Mouse (Mus musculus) layer of hippocampus, adult 9-11 months (tissue): Measurements from ENCODE around the gene Sod1.
A peak's percentile ranks its signal among the peaks of the same experiment; 100 is the strongest.

Experiments
- DNase-seq: peaks from one replicate; pipeline ENCODE4 v3.0.0; 2022

Gene Sod1

DNA sequence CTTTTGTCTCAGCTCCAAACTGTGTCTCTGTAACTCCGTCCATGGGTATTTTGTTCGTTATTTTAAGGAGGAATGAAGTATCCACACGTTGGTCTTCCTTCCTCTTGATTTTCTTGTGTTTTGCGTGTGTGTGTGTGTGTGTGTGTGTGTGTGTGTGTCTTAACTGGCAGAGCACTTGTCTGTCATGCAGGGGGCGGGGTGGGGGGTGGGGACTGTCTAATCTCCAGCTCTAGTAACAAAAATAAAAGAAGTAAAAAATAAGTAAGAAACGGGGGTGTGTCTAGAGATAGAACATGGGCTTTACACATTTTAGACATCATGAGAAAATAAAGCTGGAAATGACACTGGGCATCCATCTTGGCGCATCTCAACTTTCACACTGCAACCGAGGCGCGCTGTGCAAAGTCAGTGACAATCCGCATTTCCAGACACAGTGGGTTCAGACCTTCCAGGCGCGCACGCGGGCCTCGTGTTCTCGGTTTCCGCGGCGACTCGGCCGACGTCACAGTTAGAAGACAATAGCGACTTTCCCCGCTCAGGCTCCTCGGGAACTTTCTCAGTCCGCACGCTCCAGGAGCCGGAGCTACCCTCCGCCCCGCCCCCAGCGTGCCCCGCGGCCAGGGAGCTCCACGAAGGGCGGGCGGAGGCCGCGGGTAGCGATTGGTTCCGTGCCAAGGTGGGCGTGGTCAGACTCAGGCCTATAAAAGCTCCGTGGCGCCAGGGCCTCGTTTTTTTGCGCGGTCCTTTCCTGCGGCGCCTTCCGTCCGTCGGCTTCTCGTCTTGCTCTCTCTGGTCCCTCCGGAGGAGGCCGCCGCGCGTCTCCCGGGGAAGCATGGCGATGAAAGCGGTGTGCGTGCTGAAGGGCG is at the start of gene Sod1:
TSS of gene Sod1 (plus strand) at position 729 of the 866 bp plus-strand sequence.
- peak; percentile 90 for DNase-seq

DNA sequence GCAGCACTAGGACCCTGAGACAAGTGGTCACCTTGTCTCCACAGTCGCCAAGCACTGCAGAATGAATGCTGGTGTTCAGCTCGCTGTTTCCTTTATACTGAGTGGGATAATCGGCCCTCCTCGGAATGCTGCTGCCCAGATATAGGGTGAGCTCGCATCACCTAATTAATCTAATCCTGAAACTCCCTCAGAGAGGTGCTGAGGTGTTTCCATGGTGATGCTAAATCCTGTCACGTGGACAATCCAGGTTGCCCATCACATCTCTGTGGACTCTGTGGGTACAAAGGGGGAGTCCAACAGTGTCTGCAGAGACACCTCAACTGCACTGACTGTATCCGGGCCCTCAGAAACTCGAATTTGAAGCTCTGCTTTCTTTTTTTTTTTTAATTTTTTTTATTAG is 49.1 kb upstream of the Sod1 start:
- DNase-seq: no peak

- DNase-seq: peak; percentile 79
Measured at GRCm38 (mm10) chr16:90176472-90176871, 44.1 kb upstream of the Sod1 start.

DNA sequence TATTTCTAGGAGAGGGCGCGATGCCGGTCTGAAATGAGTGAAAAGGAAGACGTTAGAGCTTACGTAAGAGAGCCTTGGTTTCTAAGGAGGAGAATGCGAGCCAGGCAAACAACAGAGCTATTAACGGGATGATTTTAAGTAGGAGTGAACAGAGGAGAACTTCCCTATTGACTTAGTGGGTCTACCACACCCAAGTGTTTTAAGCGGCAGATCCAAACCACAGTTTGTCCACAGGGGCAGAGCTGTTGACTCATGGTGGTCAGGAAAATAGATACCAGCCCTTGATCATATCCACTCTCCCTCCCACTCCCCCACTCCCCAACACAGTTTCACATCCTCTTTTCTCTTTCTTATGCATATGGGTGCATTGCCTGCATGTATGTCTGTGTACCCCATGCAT is 43.1 kb upstream of the Sod1 start:
- no peak for DNase-seq

DNA sequence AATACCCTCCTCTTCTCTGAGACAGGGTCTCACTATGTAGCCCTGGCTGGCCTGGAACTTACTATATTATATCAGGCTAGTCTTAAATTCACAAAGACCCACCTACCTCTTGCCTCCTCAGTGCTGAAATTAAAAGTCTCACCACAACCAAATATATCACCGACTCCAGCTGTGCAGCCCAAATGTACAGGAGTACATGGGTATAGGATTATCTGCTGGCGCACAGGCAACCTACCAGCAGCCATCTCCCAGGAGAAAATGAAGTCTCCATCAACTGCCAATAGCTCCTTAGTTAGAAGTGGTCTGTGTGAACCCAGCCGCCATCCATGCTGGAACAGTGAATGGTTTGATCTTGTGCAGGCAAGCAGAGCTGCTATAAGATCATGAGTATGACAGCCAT is 42.1 kb upstream of the Sod1 start:
- no peak for DNase-seq

GRCm38 (mm10) chr16:90179892-90180291 is 40.7 kb upstream of the Sod1 start:
- no peak for DNase-seq

DNA sequence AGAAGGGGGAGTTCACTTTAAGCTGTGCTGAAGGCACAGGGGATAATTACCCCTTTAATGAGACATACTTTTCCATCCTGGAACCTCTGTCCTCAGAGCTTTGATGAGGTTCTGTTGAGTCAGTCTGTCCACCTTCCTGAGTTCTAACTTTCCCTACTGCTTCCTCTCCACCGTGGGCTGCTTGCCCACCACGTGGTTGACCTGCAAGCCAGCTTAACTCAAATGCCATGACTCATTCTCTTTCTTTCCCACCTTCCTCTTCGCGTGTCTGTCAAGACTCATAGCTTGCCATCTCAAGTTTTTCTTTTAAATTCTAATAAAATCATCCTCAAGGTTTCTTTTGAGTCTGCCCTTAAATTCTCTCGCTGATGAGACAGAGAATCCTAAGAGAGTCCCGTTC is 39.6 kb upstream of the Sod1 start:
- no peak for DNase-seq

- no peak for DNase-seq
Measured at GRCm38 (mm10) chr16:90181673-90182072, 38.9 kb upstream of the Sod1 start.

GRCm38 (mm10) chr16:90184135-90184534 is 36.4 kb upstream of the Sod1 start:
- DNase-seq: no peak

DNA sequence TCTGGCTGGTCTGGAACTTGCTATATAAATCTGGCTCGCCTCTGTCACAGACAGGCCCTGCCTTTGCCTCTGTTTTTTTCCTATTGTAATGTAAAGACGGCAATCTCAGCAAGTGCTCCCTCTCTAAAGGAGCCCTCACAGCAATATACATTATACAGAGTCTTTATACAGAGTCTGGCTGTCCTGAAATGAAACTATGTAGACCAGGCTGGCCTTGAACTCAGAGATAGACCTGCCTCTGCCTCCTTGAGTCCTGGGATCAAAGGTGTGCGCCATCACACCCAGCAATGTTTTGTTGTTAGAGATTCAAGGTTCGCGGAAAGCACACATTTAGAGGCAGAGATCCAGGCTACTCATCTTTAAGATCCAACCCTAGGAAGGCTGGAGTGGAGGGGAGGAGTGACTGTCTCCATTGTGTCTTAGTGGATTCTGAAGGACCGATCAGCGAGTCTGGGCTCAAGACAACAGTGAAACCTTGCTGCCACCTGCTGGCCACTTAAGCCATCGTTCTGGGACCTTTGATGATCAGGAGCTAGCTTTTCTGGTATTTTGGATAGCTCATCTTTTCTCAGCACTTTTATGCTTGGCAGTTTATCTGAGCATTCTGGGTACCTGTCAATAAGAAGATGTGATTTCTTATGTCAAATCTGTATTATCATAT is 34.5 kb upstream of the Sod1 start:
- DNase-seq: peak; percentile 81

DNA sequence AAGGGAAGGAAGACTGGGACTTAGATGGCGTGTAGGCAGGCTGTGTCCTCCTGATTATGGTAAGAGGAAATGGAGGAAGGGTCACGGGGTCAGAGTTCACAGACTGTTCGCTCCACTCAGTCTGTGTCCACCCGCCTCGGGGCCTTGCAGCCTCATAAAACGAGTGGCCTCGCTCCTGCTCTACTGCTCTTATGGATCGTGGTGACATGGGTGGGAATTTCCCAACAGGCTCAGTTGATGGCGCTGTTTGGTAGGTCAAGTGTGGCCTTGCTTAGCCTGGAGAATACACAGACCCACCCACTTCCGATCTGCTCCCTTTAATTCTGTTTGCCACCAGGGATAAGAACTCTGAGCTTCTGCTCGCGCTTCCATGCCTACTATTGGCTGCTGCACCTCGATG is 33.1 kb upstream of the Sod1 start:
- no peak for DNase-seq

DNA sequence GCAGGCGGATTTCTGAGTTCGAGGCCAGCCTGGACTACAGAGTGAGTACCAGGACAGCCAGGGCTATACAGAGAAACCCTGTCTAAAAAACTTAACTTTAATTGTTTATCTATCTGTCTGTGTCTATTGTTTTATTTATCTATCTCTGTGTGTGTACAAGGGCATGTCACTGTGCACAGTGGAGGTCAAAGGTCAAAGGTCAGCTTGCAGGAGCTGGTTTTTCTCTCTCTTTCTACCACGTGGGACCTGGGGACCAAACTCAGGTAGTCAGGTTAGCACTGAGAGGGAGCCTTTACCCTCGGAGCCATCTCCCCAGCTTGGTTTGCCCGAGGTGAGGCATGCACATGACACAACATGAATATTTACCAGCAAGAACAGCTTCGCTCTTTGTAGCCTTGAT is 29.3 kb upstream of the Sod1 start:
- DNase-seq: no peak

GRCm38 (mm10) chr16:90193719-90194118 is 26.8 kb upstream of the Sod1 start:
- DNase-seq: no peak

DNA sequence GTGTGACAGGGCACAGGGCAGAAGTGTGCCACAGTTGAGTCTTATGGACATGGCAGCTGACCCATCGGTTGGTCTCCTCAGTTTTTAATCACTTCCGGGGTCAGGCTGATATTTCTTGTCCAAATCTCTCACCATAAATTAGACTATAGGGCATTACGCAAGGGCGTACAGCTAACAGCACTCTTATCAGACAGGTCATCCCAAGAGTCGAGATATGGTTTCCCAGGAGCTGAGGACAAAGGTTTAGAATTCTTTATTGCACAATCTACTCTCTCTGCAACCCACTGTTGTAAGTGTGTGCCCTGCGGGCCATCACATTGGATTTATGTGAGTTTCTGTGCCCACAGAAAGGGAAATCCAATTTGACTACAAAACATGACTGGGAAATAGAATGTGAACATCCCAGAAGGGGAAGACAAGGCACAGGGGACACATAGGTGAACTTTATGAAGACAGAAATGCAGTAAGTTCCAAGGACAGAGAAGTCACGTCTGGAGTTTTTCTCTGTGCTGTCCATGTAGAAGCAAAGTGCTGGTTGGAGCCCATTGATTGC is 23.8 kb upstream of the Sod1 start:
- no peak for DNase-seq

- peak; percentile 37 for DNase-seq
Measured at GRCm38 (mm10) chr16:90197337-90197973, 23.1 kb upstream of the Sod1 start.

DNA sequence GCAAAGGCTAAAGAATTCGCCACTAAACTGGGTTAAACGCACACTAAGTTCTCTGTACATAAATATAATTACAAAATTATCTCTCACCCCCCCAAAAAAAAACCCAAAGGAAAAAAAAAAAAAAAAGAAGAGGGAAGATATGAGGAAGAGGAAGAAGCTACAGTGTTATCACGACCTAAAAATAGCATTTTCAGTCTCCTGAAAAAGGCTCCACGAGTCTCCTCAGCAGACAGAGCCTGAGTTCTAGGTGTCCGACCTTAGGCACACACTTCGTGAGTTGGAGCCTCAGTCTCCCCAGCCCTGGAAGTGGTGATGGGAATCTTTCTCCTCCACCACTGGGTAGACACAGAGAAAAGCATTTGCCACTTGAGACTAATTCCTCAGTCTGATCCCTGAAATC is 21.9 kb upstream of the Sod1 start:
- no peak for DNase-seq

- DNase-seq: no peak
Measured at GRCm38 (mm10) chr16:90199174-90199573, 21.4 kb upstream of the Sod1 start.

GRCm38 (mm10) chr16:90202140-90202539 is 18.4 kb upstream of the Sod1 start:
- no peak for DNase-seq

DNA sequence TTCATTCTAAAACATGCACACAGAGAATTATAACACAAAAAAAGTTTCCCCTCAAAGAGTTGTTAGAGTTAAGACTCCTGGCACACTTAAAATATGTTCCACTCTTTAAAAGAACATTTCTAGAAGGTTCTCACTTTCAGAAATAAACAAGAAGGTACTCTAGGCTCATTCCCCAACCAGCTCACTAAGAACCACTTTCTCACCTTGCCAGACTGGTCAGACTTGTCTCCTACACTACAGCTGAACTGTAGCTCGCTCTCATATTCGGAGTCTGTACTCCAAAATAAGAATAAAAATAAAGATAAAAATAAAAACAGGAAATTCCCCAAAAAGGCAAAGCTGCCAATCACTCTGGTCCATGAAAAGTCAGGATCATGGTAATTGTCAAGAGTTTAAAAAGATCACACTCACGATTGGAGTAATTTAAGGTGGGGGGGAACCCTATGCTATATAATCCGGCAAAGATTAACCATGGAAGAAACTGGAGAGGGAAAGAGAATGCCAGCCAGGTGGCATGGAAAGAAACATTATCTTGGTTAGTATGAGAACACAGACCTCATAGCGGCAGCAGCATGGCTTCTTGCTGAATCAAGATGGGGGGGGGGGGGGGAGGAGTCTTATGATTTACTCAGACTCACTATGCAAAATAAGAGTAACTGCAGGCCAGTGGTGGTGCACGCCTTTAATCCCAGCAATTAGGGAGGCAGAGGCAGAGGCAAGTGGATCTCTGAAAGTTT is 17.2 kb upstream of the Sod1 start:
- DNase-seq: no peak

DNA sequence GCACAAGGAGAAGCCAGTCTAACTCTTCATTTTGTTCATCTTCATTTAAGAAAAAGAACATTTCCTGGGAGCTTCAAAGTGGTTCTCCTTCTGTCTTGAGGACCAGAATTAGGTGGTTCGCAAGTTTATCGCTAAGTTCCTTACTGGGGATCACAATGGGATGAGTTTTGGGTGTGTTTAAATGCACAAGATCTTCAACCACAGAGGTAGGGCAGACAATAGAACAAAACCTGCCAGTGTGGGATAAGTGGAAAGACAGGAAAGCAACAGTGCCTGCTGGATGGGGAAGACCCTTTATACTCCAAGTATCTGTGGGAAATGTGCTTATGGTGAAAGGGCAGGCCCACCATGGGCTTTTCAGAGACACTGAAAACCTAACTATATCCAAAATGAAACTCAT is 15.7 kb upstream of the Sod1 start:
- no peak for DNase-seq

- DNase-seq: no peak
Measured at GRCm38 (mm10) chr16:90208996-90209395, 11.6 kb upstream of the Sod1 start.

DNA sequence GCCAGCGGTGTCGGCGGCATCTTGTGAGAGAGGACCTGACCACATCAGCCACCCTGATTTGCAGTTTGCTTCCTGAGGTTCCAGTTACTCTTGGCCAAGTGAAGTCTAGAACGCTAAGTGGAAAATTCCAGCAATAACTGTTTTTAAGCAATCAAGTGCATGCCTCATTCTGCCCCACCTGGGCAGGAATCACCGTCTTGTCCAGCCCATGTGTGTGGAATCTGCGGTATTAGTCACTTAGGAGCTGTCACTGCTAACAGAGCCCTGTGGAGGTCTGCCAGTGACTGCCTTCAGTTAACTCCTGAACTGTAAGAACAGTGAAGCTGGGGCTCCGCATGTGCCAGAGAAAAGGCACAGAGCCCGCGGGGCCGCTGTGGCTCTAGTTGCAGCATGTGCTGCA is 9.8 kb upstream of the Sod1 start:
- no peak for DNase-seq

DNA sequence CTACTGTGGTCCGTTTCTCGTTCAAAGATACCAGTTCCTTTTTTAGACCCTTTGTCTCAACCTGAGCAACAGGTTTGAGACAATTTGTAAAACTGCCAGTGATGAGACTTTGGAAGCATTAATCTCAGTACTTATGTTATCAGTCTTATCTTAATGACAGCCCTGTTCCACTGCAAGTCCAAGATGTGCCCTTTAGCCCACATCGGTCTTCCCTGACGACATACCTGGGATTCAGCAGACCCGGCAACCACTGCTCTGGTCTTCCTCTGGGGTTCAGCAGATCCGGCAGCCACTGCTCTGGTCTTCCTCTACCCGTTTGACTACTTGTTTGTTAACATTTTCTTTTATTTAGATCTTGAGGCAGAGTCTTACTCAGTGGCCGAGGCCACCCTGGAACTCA is 8.8 kb upstream of the Sod1 start:
- no peak for DNase-seq
